Mouse (Mus musculus) lung, adult 10 weeks (tissue): ENCODE results near the gene Klf6. TPM values are rescaled to one million over a fixed set of nuclear protein-coding genes. Genes with fewer than 3 reads are reported as not detected.

Experiments used
- polyA plus RNA-seq: library from polyadenylated mRNA; stranded (reverse); fragments of 350-450 nt; fragmentation: Illumina TruSeq; extraction: RNeasy Lipid Tissue Mini Kit (QIAGEN cat#74804); gene quantifications from one replicate; pipeline ENCODE4 v1.2.3, GENCODE M21; 2014; ENCODE audit warnings: low read depth, low replicate concordance; ENCODE audit not compliant: insufficient read depth

Klf6 gene
- polyA plus RNA-seq = 72.5 TPM

GRCm38 (mm10) chr13:5861157-5862002 is at the start of gene Klf6:
Gene Klf6 (plus strand): TSS chr13:5861482.

